Mouse (Mus musculus): ENCODE results near the gene Erbb4.

Erbb4 gene

DNA sequence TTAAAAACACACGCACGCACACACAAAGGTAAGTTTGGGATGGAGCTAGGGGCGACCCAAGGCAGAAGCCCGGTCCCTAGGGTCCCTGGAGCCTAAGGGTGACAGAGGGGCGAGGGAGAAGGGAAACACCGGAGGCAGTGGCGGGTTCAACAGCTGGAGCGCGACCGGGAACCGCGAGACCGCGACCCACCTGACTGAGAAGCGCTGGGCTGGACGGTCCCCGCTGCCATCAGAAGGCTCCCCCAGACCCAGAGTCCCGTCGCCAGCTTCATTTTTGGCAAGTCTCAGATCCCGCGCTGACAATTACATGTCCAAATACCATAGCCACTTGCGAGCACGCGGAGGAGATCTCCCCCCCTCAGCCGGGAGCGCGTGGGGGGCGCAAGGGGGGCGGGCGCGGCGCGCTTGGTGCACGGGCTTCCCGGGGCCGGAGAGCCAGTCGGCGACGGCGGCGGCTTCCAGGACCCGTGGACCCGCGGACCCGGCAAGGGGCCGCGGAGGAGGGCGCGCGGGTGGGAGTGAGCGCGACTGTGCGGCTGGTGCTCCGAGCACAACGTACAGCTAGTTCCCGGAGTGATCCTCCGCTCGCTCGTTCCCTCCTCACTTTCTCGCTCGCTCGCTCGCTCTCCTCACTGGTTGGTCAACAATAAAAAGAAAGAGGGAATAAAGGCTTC is at the start of gene Erbb4:
Erbb4 (minus strand) TSS at position 575 of the 674 bp plus-strand sequence.
- no peak for DNase-seq (ENCODE audit: low spot score)

DNA sequence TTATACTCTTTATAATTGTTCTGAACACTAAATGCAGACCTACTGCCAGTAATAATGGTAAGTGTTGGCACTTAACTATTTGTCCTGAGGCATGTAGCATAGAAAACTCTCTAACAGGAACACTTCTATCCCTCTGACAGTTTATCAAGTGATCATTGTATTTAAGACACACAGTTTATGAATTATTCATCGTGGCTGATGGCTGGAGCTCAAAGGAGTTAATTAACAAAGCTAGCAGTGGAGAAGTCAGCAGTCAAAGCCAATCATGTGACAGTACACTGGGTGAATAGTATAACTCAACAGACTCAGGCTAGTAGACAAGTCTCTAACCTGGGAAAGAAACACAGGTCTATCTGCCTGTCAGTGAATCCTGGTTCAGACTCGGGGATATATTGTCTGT is 49.5 kb upstream of the Erbb4 start:
- no peak for DNase-seq (ENCODE audit: low spot score)

DNA sequence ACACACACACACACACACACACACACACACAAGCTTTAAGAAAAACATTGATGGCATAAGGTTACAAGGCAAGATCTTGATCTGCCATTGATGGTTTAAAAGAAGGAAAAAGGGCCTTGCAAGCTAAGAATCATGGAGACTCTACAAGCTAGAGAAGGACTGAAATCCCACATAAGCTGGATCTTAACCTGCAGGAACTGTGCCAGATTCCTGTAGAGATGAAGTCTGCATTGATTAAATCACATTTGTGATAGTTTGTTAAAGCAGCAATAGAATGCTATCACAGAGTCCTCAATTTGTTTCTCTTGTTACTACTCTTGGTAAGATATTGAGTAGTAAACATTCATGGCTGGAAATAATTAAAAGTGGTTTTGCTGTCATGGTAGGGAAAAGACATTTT is 33.5 kb upstream of the Erbb4 start:
- no peak for DNase-seq (ENCODE audit: low spot score)

DNA sequence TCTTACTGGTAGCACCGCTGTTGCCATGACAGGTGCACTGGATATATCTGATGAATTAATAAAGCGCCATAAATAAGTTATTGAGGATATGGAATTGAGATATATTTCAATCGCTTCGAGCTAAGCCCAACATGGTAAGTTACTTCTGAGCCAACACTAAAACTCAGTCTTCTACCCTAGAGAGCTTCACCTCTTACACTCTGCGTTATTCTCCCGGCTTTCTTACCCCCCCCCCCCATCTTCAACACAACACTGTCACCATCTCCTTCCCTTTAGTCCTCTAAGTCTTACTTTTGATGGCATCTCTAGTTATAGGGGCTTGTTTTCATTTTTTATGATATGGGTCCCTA is 31.6 kb upstream of the Erbb4 start:
- DNase-seq (ENCODE audit: low spot score), result no peak

DNA sequence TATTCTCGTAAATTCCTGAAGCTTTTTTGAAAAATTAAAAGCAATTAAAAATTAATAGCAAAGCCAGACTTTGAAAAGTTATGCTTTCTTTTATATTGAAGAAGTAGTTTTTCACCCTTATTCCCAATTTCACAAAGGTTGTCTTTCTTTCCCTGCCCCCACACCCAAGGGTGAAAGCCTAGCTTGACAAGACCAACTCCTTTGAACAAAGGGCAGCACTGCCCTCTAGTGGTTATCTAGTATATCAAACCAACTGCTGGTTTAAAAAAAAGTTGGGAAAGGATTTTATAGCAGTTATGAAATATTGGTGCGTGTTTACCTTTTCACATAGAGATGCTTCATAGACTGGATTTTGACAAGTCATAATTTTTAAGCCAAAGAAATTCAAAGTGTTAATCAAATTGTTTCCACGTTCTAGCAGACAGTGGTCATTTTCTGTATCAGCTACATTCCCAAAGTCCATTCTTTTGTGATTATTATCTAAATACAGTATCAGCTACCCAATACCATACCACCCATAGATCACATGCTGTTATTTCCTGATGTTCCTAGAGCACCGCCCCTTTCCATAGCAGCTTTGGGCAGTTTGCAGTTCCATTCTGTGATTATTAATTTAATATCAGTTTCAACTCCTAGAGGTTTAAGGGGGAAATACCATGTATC is 31.1 kb upstream of the Erbb4 start:
- DNase-seq (ENCODE audit: low spot score), result no peak

DNA sequence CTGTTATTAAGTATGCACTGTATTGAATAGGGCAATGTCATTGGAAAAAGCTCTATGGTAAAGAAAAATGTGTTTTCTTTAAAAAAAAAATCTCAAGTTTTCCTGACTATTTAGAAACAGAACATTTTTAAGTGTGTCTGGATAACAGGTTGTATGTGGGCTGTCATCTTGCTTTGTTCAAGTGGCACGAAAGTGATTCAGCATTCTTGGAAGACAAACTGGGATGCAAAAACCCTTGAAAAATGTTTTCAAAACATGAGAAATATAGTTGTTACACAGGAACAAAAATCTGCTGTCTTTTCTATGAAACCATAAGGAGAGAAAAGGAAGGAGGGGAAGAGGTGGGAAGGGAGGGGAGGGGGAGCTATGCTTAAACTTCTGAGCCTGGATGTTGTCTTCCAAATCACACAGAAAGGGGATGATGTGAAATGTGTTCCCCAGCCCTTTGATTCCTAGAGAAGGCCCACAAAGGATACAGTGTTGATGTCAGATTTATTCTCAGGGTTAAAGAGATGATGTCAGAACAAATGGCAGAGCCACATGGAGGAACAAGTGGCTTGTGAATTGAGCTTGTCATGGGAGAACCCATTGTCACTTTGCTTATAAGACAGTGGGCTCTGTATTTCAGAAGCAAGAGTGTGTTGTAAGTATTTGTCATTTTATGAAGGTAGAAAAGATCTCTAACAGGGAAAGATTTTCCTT is 16.4 kb upstream of the Erbb4 start:
- no peak for DNase-seq (ENCODE audit: low spot score)

DNA sequence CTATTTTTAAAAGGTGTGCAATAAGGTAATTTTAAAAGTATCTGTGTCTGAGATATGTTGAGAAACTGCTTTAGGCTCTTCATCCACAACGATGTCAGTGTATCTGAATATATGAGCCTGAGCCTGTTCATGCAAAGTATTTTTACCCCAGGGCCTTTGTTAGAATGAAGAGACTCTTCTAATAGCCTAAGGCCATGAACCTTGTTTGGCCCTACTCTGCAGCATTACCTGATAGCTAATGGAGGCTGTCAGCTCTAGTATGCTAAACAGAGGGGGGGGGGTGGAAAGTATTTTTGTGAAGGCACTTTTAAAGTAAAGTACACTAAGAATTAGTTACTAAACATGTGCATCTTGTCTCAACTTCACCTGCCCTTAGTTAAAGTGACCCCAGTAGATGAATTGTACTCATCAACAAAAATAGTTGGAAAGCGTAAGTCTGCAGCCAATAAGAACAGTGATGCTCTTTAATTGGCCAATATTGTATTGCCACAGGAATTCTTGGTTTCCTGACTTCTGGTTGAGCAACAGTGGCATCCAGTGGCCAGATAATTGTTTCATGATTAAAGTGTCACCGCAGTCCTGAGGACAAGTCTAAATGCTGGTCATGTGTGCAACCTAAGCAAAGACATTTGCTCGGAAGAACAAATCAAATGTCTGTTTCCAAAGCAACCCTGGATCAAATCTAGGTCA is 10.5 kb upstream of the Erbb4 start:
- no peak for DNase-seq (ENCODE audit: low spot score)

DNA sequence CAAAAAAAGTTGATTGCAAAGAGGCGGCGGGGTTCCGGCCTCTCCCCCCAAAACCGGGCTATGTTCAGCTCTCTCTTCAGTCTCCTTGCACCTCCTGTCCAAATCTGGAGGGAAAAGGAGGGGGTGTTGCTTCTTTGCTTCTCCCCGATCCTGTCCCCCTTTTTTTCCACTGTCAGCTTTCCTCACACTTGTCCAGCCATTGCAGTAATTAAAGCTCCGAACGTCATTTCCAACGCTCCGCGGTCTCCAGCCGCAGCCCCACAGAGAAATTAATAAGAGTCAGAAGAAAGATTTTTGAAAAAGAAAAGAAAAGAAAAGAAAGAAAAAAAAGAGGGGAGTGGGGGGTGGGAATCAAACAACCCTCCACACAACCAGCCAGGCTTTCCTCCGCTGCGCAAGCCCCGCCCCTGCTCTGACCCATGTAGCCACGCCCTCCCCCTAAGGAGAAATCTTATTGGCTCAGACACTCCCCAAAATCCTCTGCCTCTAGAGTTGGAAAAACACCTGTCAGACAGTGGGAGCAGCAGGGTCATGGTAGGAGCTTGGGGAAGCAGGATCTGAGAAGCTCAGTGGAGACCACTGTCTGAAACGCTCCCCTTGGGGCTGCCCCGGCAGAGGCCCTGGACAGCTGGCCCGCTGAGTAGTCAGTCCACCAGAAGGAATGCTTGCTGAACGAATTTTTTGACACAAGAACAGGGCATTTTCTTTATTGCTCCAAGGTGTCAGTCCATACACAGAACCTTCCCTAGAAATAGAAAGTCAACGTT is 483 bp upstream of the Erbb4 start:
- no peak for DNase-seq (ENCODE audit: low spot score)

DNA sequence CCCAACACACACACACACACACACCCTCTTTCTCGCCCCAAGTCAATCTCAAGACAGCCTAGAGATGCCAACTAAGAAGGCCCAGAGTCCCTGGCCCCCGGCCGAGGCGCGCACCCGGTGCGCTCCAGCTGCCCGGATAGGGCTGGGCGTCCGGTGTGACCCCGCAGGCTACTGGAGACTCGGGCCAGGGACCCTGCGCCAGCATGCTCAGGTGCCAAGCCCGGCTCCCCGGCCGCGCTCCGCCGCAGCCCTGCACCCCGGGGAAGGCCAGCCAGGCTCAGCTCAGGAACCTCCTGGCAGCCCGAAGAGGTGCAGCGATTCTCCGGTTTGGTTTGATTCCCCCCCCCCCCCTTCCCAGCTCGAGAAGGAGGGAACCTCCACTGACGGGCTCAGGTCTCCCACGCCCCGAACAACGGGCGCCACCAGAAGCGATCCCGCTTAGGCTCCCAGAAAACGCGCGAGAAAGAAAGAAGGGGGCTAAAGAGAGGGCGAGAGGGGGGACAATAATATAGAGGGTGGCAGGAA is 860 bp downstream of the Erbb4 start:
- no peak for DNase-seq (ENCODE audit: low spot score)

DNA sequence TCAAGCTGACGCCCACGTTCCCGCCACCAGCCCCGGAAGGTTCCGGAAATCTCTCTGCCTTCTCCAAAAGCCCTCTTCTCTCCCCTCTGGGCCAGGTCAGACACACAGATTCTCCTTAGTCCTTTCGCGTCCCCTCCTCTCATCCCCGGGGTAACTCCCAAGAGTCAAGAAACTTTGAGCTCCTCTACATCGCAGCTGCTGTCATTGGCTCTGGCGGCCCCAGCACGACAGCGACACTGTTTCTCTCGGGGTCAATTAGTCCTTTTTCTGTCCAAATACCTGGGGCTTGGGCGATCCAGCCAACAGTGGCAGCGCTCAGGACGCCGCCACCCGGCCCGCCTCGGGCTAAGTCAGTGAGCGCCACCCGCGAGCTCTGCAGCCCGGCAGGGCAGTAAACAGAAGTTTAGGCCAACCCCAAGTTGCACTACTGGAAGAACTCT is 1.5 kb downstream of the Erbb4 start:
- no peak for DNase-seq (ENCODE audit: low spot score)

DNA sequence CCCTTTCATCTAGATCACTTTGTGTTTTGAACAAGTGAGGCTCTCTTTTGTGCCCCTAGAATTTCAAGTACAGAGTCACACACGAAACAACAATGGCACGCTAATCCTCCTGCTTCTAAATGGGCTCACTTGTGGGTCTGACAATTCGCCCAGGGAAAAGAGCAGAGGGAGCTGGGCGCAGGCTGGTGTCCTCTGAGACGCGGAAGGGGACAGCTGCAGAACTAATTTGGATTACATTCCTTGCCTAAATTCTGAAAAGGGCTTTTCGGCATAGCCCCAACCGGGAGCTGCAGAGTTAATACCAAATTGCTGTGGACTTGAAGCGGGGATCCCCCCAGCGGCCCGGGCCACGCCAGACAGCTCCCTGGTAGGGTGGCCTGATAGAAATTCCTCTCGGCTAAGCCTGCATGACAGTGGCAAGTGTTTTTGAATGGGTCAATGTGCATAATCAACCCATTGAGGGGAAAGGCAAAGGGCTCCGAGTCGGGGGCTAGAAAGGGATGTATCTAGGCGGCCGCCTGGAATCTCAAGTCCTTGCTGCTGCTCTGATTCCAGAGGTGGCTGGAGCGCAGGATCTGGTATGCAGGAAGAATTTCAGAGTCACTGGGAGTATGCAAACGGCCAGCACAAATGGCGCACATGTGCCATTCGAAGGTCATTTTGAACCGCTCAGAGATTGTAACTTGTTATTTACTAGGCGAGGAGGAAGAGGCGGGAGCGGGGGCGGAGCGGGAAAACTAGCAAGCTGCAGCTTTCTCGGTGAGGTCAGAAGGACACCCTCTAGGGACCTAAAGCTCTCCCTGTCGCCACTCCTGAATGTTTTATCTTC is 2.2 kb downstream of the Erbb4 start:
- no peak for DNase-seq (ENCODE audit: low spot score)

DNA sequence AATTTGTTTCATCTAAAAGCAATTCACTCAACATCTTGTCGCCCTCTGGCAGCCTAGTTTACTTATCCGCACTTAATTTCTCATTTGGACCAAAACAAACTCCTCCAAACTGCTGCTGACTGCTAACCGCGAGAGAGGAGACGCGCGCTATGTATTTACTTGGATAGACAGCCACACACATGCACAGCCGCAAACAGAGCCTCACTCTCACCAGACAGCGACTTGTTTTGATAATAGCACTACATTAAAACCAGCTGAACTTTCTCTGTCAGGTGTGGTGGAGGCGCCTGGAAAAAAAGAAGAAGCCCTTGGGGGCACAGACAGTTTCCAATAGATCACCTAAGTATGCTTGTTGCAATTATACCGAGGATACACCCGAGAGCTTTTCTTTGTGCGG is 2.8 kb downstream of the Erbb4 start:
- DNase-seq (ENCODE audit: low spot score), result no peak

DNA sequence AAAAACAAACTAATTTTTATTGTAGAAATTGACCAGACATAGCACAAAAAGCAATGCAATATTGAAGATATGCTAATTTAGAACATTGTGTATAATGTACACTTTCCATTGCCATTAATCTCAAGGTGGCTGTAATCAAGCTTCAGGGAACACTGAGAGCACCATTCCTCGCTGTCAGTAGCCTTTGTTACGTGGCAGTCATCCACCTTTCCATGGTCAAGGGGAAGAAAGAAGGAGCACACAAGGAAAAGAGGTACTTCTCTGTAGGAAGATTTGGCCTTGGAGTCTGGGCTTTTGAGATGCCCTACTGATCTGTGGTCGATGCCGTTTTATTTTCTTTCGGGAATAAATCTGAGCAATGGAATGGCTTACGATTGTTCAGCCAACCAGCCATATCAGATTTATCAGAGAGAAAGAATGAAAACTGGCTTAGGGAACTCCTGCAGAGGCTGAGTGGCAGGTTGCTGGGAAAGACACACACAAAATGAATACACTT is 4.6 kb downstream of the Erbb4 start:
- no peak for DNase-seq (ENCODE audit: low spot score)

DNA sequence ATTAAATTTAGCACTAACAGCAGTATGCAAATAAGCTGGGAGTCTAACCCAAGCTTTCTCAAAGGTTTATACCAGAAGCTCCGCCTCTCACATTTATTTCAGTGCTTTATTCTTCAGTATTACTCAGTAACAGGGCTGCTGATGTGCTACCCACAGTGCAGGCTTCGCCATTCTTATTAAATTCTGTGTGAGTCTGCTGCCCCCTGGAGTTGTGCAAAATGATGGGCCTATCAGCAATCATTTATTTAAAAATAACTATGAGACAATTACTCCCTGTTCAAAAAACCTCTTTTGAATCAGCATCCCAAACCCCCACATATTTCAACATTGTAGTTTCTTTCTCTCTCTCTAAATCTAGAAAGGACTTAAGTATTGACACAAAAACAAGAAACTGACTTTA is 6.2 kb downstream of the Erbb4 start:
- DNase-seq (ENCODE audit: low spot score), result no peak

DNA sequence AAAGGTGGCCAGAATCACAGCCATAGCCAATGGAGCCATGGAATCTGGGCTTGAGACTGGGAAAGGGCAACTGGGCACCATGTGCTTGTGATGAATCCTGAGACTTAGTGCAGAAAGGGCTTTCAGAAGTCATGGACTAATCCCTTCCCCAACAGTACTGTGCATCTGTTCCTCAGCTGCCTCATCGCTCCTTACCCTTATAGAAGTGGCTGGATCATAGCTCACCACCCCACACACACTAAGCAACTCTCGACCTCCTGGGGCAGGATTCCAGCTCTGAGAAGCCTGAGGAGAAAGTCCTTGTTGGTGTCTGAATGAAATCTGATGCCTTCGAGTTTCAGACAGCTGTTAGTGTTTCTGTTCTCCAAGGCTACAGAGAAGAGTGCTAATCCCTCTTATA is 14.8 kb downstream of the Erbb4 start:
- DNase-seq (ENCODE audit: low spot score), result no peak

DNA sequence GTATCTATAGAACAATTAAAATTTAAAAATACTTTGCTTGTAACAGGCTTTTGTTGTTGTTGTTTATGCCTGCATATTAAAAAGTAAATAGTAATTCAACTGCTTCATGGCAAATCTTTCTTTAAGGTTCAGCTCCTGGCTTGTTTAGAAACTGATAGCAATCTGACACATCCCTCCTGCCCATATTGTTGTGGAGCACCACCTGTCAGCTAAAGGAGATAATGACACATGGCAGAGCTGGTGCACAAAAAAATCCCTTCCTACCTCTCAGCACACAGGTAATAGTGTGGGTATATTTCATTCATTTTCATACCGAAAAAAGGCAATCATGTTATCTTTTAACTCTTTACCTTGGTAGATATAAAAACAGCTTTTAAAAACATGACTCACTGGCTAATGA is 18.5 kb downstream of the Erbb4 start:
- no peak for DNase-seq (ENCODE audit: low spot score)

DNA sequence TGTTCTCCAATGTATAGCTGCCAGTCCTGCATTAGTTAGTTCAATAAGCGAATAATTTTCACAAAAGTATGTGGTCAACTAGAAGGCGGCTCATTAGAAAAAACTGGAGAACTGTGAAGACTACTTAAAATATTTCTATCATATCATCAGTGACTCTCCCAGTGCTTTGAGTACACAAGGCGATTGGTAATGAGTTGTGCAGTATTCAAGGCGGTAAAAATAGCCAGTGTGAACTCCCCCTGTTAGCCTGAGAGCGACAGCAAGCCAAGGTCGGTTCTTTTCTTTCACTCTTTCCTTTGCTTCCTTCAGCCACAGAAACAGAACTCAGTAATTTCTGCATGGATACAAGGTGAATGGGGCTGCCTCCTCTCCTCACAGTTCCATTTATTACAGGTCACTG is 22.1 kb downstream of the Erbb4 start:
- no peak for DNase-seq (ENCODE audit: low spot score)

DNA sequence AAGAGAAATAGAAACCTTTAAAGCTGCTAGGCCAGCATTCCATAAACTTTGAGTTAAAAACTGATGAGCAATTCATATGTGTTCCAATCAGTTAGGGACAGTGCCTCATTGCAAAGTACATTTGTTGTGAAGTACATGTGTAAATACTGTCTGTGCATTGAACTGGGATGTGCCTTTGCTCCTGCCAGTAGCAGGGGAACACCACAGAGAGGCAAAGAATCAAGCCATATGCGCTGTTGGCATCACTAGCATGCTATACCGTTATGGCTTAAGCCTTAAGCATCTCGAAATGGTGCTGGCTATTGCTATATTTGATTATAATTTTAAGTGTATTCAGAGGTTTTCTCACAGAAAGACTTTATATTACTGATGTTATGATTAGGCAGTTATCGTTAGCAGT is 58.9 kb downstream of the Erbb4 start:
- DNase-seq (ENCODE audit: low spot score), result no peak

DNA sequence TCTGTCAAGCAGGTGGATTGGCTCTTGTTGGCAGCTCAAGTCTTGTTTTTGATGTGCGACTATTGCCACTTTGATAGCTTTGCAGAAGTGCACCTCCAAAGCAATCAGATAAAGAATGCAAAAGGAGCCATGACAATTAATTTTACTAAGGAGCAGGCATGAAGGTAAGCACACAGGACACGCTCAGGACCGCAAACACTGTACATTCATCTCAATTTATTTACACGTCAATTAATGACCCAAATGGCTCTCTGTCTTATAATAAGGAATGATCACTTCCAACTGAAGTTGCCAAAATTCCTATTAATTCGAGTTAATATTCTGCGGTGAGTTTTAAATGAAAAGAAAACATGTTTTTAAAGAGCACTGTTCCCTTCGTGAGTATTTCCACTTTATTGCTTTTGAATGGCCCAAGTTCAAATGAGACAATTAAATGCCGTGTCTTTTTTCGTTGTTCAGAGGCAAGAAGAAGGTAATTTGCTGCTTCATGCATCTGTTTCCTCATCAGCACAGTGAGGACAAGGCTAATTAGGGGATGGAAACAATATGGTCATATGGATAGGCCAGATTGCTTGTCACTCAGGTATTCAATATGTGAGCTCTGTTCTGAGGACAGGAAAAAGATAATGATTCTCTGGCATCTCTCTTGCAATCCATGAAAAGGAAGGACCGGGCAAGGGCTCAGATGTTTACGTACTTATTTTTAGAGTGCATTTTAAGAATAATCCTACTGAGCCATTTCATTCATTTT is 61.5 kb downstream of the Erbb4 start:
- DNase-seq (ENCODE audit: low spot score), result no peak

DNA sequence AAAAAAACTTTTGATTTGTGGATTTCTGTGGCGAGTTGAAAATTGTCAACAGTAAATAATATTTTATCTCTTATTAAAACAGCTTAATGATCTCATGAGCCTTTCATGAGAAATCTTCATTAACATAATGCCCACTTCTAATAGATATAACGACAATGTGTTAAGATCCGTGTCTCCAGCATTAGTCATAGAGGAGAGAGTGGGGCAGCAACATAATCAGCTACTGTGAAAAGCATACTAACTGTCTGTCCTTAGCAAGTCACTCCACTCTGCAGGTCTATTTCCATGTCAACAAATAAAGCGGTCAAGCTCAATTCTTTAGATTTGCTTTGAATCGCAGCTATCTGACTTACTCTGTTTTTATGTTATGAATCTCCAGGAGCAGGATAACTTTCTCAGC is 80.0 kb downstream of the Erbb4 start:
- no peak for DNase-seq (ENCODE audit: low spot score)

Data from T-cell, adult 2 months (primary cell).